18 mouse cellular contexts compared by ENCODE assay signal in genomic region chr11:81041671-81042070, GRCm38 (mm10).
A peak's percentile ranks its signal among the peaks of the same experiment; 100 is the strongest.
DNase-seq lines count a peak whose midpoint lies in the region; TF ChIP-seq lines count a peak whose summit lies in the region.
"Had no signal": no experiment of that assay in that cellular context is flagged by ENCODE, and none has a peak within 500 bp of the region (broad histone marks: within the 10 kb centered on the region; RNA-seq: fewer than 3 reads in every experiment).

No protein-coding gene starts in this region.

- in situ Hi-C loops in ES-E14 (cut with MboI; ENCODE audit: low sequenced_read_pairs in 2 of 2, unreplicated experiment in 2 of 2) = no loop called here

- H3K4me3 ChIP-seq in ES-E14 (ENCODE audit: insufficient read depth in 1 of 2, low read depth in 1 of 2, low read length in 2 of 2, poor library complexity in 1 of 2, severe bottlenecking in 1 of 2) = no peak overlapping the region
- H3K4me3 ChIP-seq: embryonic facial prominence, embryonic 10.5 days; embryonic facial prominence, embryonic 12.5 days; forebrain, embryonic 13.5 days; forebrain, embryonic 15.5 days had no signal

- H3K4me1 ChIP-seq in ES-E14 (ENCODE audit: control insufficient read depth in 2 of 2, insufficient read depth in 2 of 2, low read length in 2 of 2, poor library complexity in 1 of 2) = peaks cover 2 to 3% of the 10 kb centered on the region in 2 experiments; a peak in 2 of 4 replicates
- H3K4me1 ChIP-seq: embryonic facial prominence, embryonic 12.5 days had no signal

- no peaks in the 10 kb centered on the region for H3K36me3 ChIP-seq in ES-E14 (ENCODE audit: control insufficient read depth, insufficient read depth, low read length, poor library complexity, severe bottlenecking)
- H3K36me3 ChIP-seq: embryonic facial prominence, embryonic 10.5 days; embryonic facial prominence, embryonic 12.5 days; forebrain, embryonic 15.5 days had no signal

- no peak overlapping the region for H3K27ac ChIP-seq in ES-E14 (ENCODE audit: insufficient read depth, low read depth, low read length, poor library complexity, severe bottlenecking)
- H3K27ac ChIP-seq: embryonic facial prominence, embryonic 10.5 days; embryonic facial prominence, embryonic 12.5 days; forebrain, embryonic 13.5 days; forebrain, embryonic 15.5 days had no signal

- no peak overlapping the region for H3K9ac ChIP-seq in ES-E14 (ENCODE audit: insufficient read depth, low read depth, low read length, poor library complexity, severe bottlenecking)
- H3K9ac ChIP-seq: embryonic facial prominence, embryonic 12.5 days; forebrain, embryonic 13.5 days; forebrain, embryonic 15.5 days; forebrain, postnatal 0 days had no signal

- DNase-seq in ES-CJ7 (ENCODE audit: low read depth, low spot score) (peak; percentile 47), ES-E14 (ENCODE audit: low read depth, low spot score) (peak; percentile 22), ZHBTc4 (ENCODE audit: low read depth, low spot score) (peak; percentile 65)
- DNase-seq in neural tube, embryonic 10.5 days (ENCODE audit: extremely low spot score, low spot score) = no peak
- no peak for DNase-seq in lung, postnatal 4 days
- DNase-seq: adrenal gland, adult 8-10 months; adrenal gland, postnatal 14 days; adrenal gland, postnatal 36 days; cerebellum, adult 11-12 months; cerebellum, adult 2 months; cerebellum, adult 9-10 months; cerebellum, postnatal 10 days; cerebellum, postnatal 25 days; forebrain, postnatal 0 days had no signal

- H3K9me3 ChIP-seq in ES-E14 (ENCODE audit: control insufficient read depth, insufficient read depth, low read depth, low read length) = no peaks in the 10 kb centered on the region
- H3K9me3 ChIP-seq: embryonic facial prominence, embryonic 10.5 days; embryonic facial prominence, embryonic 12.5 days; forebrain, embryonic 13.5 days; forebrain, embryonic 15.5 days had no signal

TF ChIP-seq in ES-E14, 5 proteins besides CTCF, POLR2A, EP300 and RAD21:
- TF ChIP-seq ZC3H11A (IDR thresholded peaks at IDR 0.05; ENCODE audit: borderline replicate concordance, low read depth, low read length) = no peak
- no peak for TF ChIP-seq CHD2 (IDR thresholded peaks at IDR 0.05; ENCODE audit: low read depth, low read length)
- no peak for TF ChIP-seq ZNF384 (IDR thresholded peaks at IDR 0.05; ENCODE audit: low read depth, low read length)
- no peak for TF ChIP-seq HCFC1 (IDR thresholded peaks at IDR 0.05; ENCODE audit: borderline replicate concordance, insufficient read depth, low read length)
- TF ChIP-seq MAFK (IDR thresholded peaks at IDR 0.05; ENCODE audit: insufficient read depth, low read depth, low read length) = no peak

Comparison
In these comparisons a context has a peak if more than half of its experiments do, and no peak if none do; other contexts are left out.
1. DNase-seq: peak in ES-CJ7 (single experiment), ES-E14 (single experiment) and ZHBTc4 (single experiment); none in neural tube, embryonic 10.5 days (single experiment) and lung, postnatal 4 days (0 of 2).